Mouse (Mus musculus) G1E-ER4 (cell line): ENCODE measurements around the gene Med13l. TPM values are rescaled to one million over a fixed set of nuclear protein-coding genes. Genes with fewer than 3 reads are reported as not detected.

Source experiments
- GATA1 ChIP-seq: IDR thresholded peaks from one replicate; pipeline ENCODE4 v1.8.0; 2012; ENCODE audit warnings: low read length, inconsistent platforms
- polyA plus RNA-seq: library from polyadenylated mRNA; stranded (reverse); fragments of >175 nt; gene quantifications from 2 replicates; pipeline ENCODE4 v1.2.3, GENCODE M21; 2012

The Med13l gene
- polyA plus RNA-seq, 1 experiment, result 4.9 TPM

DNA sequence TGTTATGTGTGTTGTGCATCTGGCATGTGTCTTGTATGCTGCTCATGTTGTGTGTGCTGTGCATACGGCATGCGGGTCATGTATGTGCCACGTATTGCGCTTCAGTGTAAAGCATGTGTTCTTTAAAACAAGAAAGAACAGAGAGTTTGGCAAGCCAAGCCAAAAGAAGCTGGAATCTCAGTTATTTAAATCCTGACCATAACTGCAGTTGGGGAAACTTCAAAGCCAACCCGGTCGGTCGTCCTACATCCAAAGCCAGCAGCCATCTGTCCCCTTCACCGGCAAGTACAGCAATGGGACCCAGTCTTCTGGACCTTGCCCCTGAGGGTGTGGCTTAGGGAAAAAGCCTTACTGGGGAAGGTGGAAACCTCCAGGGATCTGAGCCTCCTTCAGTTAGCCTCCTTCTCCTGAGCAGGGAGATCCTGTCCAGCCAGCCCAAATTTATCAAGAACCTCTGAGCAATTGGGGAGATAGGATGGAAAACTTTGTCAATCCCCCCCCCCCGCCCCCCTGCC, 26.0 kb upstream of the Med13l start:
- no peak for TF ChIP-seq GATA1

DNA sequence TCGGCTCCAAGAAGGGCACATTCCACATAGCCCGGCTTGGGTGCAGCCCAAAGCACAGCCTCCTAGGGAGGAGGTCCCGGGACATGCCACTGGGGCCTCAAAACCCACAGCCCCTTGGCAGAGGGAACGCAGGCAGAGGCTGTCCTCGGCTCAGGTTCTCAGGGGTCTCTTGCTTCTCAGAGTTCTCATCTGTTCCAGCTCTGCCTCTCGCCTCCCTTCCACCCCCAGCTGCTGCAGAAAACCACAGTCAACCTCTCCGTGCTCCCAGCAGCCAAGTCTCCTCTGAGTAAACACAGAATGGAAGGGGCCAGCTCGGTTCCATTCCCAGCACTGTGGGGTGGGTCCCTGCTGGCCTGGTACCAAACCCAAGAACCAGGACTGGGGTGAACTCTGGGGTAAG, 25.3 kb upstream of the Med13l start:
- no peak for TF ChIP-seq GATA1

DNA sequence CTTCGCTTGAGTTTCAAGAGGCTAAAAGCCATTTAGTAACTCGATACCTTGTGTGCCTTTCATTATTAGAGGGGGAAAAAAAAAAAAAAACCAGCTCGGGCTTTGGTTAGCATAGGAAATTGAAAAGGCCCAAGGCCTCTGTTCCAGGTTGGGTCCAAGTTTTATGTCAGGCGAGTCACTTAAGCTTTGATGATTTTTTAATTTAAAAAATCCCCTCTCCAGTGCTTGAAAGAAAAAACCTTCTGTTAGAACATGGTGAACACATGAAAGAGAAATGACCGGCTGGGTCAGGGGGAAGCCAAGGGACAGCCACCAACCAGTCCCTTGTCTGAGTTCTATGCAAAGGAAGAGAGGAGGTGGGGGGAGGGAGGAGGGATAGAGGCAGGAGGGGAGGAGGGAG, 22.0 kb upstream of the Med13l start:
- no peak for TF ChIP-seq GATA1

DNA sequence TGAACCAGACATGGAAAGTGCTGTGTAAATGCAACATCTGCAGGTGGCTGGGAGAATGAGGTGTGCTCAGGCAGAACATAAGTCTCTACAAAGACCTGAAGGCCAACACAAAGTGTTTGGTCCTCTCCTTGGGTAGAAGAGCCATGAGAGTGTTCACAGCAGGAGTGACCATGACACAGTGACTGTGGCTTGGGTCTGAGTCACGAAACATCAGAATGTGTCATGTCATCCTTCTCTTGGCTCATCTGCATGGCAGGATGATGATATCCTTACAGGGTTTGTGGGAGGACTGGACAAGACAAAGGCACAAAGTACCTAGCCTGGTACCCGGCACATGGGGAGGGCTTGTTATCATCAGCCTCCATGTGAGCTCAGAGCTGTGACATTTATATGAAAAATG, 16.7 kb upstream of the Med13l start:
- no peak for TF ChIP-seq GATA1

DNA sequence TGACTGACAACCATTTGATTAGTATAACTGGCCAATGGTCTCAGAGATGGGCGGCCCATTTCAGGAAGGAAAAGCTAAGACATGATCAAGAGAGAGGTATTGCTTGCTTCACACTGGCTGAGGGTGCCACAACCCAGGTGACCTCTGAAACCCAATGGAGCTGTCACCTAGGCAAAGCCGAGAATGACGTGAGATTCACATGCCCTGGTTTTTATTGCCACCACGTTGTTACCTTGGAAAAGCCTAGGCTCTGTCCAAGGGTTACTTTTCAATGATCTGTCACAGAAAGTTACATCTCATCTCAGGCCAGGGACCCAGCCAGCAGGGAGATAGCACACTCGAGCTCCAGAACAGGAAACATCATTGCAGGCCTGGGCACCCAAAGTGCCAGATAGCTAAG, 10.0 kb upstream of the Med13l start:
- no peak for TF ChIP-seq GATA1

DNA sequence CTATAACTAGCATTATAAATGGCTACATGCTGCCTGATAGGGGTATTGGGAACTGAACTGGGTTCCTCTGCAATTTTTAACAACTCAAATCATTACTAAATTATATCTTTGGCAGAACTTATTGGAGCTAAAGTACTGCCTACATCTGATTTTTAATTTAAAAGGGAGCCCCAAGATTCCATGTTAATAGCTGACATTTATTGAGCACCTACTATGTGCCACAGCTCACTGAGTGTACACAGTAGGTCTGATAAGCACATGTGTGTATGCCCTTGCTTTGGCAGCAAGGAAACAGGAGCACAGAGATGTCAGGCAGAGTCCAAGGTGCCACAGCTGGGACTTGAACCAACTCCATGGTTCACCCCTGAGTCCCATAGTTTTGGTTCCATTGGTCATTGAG, 7.2 kb upstream of the Med13l start:
- TF ChIP-seq GATA1, result no peak

DNA sequence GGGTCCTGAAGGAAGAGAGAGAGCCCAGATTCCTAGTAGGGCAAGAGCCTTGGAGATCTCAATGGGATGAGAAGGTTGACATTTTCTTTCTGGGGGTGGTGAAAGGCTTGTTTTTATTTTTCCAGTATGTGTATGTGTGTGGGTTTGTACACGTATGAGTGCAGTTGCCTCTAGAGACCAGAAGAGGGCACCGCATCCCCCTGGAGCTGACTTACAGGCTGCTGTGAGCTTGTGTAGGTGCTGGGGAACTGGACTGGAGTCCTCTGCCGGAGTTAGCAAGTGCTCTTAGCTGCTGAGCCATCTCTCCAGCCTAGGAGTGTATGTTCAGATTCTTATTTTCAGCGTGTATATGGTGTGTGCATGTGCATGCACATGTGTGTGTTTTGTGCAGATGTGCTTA, 5.2 kb upstream of the Med13l start:
- TF ChIP-seq GATA1, result no peak

DNA sequence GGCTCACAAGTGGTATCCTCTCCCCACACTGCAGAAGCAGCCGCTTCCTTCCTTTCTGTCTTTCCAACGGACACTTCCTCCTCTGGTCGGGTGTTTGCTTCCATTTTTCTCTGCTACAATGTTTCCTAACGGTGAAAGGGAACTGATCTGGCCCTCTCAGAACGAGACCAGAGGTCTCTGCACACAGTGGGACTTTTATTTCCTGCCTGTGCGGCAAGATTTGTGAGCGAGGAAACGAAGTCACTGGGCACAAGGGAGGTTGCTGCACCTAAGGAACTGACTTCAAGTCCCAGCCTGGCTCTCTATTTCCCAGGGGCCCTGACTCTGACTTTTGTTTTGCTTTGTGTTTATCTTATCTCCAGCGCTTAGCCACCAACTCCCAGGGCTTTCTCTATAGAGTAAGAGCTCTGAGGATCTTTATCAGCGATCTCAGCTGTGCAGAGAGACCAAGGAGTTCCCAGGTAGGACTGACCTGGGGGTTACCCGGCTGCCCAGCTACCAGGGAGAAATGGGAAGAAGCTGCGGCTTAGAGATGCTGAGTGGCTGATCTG, 4.0 kb upstream of the Med13l start:
- peak; percentile 42 for TF ChIP-seq GATA1

DNA sequence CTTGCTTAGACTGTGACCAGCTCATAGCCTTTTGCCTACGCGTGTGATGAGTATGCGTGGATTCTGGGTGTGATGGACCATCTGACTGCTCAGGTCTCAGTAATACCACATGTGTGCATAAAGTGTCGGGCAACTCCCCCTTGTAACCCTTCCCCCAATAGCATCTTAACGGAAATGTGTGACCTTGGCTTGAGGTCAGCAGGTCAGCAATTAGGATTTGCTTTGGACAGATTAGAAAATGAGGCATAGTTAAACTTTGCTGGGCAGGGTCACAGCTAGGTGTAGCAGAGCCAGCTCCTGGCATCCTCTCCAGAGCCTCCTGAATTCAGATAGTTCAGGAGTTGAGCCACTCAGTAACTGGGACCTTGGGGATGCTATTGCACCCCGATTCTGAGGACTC, 1.6 kb upstream of the Med13l start:
- TF ChIP-seq GATA1, result no peak

DNA sequence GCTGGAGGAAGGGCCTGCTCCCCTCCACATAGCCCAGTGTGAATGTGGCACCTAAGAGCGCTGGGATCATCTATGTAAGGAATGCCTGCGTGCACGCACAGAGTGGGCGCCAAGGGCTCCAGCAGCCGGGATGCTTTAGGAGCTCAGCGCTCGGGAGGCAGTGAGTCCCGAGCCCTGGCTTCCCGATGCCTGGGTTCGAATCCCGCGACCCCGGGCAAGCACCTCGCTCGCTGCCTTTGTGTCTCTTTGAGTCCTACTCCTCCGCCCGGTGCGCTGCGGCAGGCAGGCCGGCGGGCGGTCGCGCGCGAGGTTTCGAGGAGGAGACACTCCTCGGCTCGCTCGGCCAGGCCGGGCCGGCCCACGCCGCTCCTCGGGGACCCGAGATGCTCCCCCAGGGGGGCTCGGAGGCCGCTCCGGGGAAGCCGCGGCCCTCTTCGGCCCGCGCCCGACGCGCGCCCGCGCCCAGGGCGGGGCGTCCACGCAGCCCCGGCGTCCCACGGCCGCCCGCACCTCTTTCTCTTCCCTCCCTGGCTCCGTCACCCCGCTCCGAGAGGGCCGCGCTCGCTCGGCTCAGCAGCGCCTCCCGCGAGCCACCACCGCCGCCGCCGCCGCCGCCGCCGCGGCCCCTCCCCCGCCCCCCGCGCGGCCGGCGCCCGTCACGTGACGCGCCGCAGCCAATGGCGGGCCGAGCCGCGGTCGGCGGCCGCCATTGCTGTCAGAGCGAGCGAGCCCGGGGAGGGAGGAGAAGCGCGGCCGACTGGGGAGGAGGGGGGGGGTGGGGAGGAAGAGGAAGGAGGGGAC, 695 bp upstream of the Med13l start:
- no peak for TF ChIP-seq GATA1

DNA sequence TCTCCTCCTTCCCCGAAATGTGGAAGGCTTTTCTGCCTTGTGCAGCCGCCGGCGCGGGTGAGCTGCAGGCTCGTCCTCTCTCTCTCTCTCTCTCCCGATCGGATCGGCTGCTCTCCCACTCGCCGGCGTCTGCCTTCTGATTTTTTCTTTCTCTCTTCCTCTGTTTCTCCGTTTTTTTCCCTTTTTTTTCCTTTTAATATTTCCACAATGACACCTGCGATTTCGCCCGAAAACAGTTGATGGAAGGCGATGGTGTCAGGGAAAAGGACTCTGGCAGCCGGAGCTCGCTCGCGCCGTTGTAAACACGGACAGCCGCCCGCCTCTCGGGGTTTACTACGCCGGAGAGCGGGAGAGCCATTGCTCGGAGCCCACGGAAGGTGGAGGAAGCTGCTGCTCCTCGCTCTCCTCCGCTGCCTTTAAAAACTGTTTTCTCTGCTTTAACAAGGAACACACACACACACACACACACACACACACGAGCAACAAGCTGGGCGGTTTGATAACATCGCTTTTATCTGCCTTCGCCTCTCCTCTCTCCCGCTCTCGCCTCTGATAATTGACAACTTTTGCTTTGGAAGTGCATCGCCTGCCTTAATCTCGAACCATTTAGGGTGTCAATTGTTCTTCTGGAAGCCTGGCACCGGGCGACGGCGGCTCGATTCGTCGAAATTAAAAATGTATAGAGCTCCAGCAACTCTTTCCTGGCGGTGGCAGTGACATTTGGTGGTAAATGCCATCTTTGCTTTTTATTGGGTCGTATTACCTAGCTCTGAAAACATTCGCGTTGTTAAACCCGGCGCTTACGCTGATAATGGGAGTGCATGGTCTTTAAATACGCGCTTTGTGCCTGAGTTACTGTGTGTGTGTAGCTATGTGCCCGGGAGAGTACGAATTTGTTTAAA, 858 bp downstream of the Med13l start:
- no peak for TF ChIP-seq GATA1

DNA sequence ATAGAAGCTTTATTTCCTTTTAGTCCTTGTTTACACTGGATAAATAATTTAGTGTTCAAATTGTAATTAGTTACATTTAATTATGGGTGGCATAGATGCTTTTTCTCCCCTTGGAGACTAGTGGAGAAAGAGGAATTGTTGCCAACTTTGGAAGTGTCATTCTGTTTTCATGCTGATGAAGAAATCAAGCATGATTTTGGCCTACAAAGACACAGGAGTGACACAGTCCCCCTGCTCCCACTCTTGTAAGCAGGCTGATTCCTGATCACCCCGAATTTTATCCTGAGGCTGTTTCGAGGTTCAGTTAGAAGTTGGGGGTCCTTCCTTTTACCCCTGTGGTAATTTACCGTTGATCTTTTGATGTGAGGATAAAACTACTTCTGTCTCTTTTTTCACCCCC, 1.7 kb downstream of the Med13l start:
- no peak for TF ChIP-seq GATA1

DNA sequence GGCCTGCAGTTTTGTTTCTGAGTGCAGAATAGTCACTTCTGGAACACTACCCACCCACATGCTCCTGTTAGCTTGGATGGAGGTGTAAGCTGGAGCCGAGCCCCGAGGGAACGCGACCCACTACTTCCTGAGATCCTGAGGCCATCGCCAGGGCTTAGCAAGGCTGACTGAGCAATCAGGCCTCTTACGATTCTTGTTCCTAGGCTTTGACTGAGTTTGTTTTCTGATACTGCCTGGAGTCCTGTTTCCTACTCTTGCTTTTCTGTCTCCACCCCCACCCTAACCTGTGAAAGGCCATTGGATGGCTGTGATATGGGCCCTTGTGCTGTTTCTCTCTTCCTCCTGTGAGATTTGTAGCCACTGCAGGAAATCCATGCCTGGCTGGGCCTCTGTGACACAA, 3.1 kb downstream of the Med13l start:
- no peak for TF ChIP-seq GATA1

DNA sequence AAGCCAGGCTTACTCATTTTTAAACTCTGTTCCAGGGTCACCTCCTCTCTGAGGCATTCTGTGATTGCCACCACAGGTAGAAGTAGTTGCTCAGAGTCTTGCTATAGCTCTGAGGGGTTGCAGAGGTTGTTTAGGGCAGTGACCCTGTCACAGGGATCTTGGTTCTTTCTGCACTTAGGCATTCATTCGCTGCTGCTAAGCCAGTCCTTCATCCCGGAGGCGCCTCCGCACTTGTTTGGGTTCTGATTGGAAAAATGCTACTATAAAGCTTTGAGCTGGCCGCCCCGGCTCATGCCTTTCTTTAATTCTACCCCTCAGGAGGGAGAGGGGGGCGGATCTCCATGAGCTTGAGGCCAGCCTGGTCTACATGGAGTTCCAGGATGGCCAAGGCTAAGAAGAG, 6.9 kb downstream of the Med13l start:
- TF ChIP-seq GATA1, result no peak

DNA sequence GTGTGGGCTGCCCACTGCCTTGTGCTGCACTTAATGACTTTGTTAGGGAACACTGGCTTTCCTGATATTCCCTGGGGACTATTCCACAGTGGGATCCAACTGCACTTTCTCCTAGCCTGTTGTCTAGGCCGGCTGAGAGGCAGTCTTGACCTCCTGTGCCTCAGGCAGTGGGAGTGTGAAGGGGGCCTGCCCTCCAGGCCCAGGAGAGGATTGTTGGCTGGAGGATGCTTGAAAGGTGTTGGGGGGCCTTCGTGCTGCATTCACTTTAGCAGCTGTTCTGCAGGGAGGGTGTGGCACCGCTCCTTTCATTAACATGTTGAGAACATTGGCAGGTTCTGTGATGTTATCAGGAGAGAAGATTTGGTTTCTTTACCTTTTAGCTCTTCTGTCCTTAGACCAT, 8.5 kb downstream of the Med13l start:
- TF ChIP-seq GATA1, result no peak
